Mouse (Mus musculus) WW6 (cell line): ENCODE measurements at regions not wholly inside any gene's neighbourhood (a gene's known extent, or its start where the extent isn't known, plus 50 kb on each side); places are given as distances from the start of the nearest gene placed in this dataset.
A peak's percentile ranks its signal among the peaks of the same experiment; 100 is the strongest.

Experiments
- DNase-seq: peaks from one replicate; pipeline ENCODE4 v3.0.0-alpha.2; 2013; ENCODE audit warnings: low read depth, low spot score

DNA sequence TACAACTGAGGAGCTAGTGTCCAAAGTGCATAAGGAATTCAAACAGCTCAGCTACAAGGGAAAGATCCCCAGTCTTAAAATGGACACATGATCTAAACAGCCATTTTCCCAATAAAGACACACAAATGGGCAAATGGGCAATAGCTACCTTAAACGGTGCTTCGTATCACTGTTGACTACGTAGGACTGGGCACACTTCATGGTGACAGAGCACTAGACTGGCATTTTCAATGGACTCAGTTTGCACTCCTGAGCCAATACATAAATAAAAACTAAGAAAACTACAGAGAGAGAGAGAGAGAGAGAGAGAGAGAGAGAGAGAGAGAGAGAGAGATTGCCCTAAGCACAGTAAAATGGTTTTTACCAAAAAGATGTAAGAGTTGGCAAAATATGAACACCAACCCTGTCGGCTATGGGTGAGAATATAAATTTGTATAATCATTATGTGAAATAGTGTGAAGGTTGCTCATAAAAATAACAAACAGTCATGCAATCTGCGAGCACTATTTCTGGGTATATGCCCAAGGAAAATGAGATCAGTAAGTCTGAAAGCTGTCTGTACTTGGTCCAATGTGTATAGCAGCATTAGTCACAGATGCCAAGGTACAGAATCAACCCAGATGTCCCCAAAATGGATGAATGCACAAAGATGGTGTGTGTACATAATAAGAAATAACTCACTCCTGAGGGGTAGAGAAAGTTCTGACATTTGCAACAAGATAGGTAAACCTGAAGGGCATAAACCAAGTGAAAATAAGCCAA is 312.9 kb upstream of the Clec14a start:
- no peak for DNase-seq

GRCm38 (mm10) chr12:58569056-58569455 is 300.0 kb upstream of the Clec14a start:
- DNase-seq = no peak

DNA sequence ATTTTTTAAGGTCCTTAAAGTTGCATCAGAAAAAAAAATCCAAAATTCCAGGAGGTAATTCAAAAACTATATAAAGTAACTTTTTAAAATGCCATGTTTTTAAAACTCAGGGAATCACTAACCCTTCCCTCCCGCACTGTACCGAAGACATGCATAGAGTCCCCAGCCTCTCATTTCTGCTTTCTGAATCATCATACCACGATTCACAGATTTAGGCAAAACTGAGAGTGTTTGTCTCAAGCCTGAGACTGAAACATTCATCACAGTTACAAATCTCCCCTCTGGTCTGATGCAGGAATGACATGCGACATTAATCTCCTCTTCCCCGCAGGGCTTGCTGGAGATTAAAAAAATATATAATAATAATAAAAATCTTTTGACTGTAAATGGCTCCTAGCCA is 291.8 kb upstream of the Clec14a start:
- DNase-seq = no peak

DNA sequence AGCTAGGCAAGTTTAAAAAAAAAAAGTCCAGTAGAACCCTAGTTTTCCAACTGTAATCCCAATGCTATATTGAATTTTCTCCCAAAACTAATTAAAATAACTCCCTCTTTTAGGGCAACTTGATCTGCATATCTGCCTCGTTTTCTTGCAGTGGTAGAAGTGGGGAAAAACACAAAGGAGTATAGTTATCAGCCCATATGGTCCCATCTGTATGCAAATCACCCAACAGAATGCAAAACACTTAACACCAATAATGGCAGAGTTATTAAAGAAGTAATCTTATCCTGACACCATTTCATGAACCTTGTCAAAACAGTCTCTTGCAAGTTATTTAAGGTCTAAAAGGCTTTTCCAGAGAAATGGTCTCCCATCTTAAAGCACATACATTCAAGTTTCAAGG is 290.7 kb upstream of the Clec14a start:
- no peak for DNase-seq

DNA sequence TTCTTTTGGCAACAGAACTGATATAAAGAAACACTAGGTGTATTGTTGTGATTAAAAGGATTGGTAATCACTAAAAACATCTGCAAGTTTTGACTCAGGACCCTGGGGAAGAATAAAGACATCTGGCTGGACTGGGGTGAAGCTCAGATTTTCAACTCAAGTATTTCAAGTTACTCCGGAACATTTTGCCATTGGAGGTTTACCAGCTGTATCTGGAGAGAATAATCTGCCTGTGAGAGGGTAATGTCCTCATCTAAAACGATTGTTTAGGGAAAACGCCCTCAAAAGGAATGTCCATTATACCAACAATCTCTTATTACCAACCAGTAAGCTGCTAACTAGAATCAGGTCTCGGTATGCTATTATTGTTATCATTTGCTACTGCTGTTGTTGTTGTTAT is 288.2 kb upstream of the Clec14a start:
- DNase-seq = no peak

DNA sequence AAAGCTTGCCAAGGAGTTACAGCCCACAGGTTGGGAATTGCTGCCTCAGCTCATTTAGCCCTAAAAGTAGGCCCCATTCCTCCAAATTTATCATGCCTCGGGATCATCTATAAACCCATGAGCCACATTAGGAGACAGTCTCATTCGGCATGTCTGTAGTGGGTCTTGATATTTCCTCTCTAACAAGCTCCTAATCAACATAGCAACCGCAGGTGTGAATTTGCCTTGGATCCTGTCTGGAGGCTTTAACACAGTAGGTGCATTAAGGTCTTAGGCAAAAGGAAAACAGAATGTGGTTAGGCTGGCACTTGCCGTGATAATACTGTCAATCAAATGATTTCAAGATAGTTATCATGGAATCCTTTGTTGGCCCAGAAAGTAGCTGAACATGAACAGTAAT is 287.7 kb upstream of the Clec14a start:
- no peak for DNase-seq

DNA sequence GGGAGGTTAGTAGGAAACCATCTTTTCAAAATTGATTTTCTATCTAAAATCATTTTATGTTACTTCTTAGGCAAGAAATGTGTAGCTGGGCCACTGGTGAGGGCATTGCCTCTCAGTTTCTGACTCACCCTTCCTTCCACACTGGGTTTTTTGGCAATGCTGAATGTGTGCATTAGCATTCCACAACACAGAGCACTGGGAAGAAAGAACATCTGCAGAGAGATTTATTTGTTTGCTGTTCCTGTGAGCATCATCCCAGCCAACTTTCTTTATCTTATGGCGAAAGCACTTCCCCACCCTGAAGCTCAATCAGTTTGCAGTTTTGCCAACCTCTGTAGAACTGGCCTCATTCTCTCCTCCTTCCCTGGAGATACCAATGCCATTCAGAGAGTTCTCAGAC is 287.0 kb upstream of the Clec14a start:
- no peak for DNase-seq

GRCm38 (mm10) chr12:58550859-58551761 is 282.0 kb upstream of the Clec14a start:
- DNase-seq = peak; percentile 5

GRCm38 (mm10) chr12:58545832-58546538 is 276.9 kb upstream of the Clec14a start:
- DNase-seq = no peak

- no peak for DNase-seq
Measured at GRCm38 (mm10) chr12:58544862-58545261, 275.8 kb upstream of the Clec14a start.

DNA sequence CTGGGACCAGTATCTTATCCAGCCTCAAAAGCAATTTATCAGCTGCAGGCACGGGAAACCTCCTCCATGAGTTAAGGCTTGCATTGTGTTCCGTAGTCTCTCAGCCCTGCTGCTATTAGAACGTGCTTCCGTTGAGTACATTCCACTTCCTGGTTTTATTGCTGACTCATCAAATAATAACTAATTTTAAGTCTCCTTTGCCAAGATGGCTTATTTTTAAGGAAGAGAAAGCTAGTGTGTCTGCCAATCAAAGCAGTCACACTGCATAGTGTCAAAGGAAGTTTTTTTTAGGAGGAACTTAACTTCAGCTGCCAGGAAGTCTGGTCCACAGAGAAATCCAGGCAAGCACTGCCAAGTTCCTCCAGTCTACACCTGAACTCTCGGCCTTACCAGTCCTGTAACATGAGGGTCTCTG is 269.2 kb upstream of the Clec14a start:
- DNase-seq = no peak

DNA sequence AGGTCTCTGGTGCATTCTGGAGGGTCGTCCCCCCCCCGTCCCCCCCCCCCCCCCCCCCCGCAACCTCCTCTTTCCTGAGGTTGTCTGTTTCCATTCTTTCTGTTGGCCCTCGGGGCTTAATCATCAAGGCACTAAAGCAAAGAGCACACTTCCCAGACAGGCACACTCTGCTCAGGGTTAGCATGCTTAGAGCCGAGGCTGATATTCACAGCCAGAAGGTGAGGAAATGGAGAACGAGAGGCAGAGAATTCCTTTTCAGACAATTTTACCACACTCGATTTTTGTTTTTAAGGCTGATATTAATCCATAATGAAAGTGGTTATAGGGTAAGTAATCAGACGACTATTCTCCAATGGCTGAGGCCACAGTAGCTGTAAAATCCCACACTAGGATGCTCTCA is 268.7 kb upstream of the Clec14a start:
- DNase-seq = no peak

- no peak for DNase-seq
Measured at GRCm38 (mm10) chr12:58536381-58536992, 267.4 kb upstream of the Clec14a start.

DNA sequence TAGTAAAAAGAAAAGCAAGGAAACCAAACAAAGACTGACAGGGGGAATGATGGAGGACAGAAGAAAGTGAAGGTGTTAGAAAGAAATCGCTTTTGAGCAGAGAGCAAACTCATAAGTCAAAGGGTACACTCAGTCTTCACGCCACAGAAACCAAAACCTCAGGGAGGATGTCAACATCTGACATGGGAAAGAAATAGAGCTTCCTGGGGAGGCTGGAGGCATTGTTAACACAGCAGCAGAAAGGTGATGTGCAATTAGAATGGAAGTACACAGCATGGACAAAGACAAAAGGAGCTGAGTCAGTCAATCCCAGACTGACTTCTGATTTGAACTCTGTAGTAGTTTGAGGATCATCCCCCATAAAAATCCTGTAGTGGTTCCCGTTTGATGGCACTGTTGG is 261.2 kb upstream of the Clec14a start:
- no peak for DNase-seq

DNA sequence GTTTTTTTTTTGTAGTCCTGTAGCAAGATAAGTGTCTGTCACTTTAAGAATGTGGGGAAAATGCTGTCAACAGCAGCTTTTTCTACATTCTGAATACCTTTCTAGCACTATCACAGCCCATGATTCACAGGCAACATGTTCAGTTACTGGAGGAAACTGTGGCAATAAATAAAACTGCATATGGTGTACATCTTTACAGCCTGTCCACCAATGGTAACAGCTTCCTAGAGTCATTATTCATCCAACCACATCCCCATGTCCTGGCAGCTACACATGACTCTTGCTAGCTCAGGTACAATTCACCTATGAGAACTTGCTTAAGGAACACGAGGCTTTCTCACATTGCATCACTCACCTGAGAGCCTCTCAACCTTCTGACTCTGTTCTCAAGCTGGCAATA is 247.7 kb upstream of the Clec14a start:
- DNase-seq = no peak

- DNase-seq = no peak
Measured at GRCm38 (mm10) chr12:58513951-58514350, 244.9 kb upstream of the Clec14a start.

- no peak for DNase-seq
Measured at GRCm38 (mm10) chr12:58512645-58513044, 243.6 kb upstream of the Clec14a start.

DNA sequence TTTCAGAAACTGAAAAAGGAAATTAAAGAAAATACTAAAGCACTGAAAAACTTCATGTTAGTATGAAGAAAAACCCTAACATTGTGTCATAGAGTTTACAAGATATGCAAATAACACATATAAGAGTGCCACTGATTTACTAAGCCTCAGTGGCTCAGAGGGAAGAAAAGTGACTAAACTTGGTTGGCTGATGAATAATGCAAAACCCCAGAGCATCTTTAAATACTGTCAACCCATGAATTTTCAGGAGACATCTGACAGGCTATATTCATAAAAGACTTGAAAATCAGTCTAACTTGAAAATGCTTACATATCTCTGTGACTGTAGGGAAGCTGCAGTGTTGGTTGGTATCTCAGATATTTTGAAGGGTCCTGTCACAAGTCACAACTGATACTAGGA is 235.2 kb upstream of the Clec14a start:
- DNase-seq = no peak

- DNase-seq = no peak
Measured at GRCm38 (mm10) chr12:58474181-58474580, 205.1 kb upstream of the Clec14a start.

DNA sequence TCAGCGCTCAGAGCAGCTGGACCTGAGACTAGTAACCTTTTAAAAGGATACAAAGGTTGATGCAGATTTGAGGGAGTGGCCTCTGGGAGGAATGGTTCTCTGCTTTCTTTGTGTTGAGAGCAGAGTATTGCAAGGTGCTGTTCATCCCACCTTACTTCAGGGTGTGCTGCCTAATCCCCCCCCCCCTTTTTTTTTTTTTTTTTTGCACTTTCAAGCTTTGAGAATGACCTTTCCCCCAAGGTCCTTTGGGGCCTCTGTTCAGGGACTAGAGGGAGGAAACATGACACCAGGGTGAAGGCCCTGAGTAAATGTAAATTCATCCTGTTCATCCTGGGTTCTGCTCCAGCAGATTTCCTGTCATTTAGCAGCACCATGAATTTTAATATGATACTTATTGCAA is 204.4 kb upstream of the Clec14a start:
- peak; percentile 47 for DNase-seq

- no peak for DNase-seq
Measured at GRCm38 (mm10) chr12:58460465-58460864, 191.4 kb upstream of the Clec14a start.

- DNase-seq = no peak
Measured at GRCm38 (mm10) chr12:58454828-58455227, 185.7 kb upstream of the Clec14a start.
